Mouse (Mus musculus) splenic B cell, adult 2 months (primary cell): ENCODE data around the gene Cmtr2.

Experiments used
- DNase-seq: peaks from one replicate; pipeline ENCODE4 v3.0.0-alpha.2; 2011; ENCODE audit warnings: low read depth, low spot score
- H3K27me3 ChIP-seq: 2 replicates; pipeline ENCODE4 v1.6.1; 2012; ENCODE audit warnings: mild to moderate bottlenecking, low read length, moderate library complexity, mixed read lengths; ENCODE audit not compliant: control insufficient read depth, poor library complexity, insufficient read depth, severe bottlenecking
- H3K36me3 ChIP-seq: 2 replicates; pipeline ENCODE4 v1.6.1; 2012; ENCODE audit warnings: mild to moderate bottlenecking, low read length, moderate library complexity, mixed read lengths; ENCODE audit not compliant: control insufficient read depth, poor library complexity, insufficient read depth, severe bottlenecking

Gene Cmtr2

GRCm38 (mm10) chr8:110215365-110215764, at the start of gene Cmtr2:
Gene Cmtr2, plus strand, starts transcription at chr8:110215665.
- no peaks in the 10 kb centered on the region for H3K27me3 ChIP-seq
- DNase-seq: no peak
- H3K36me3 ChIP-seq: no peaks in the 10 kb centered on the region

- Histone ChIP-seq H3K36me3 (no peaks in the 10 kb centered on the region), H3K27me3 (no peaks in the 10 kb centered on the region)
- DNase-seq: no peak
Measured at GRCm38 (mm10) chr8:110166270-110166669, 49.2 kb upstream of the Cmtr2 start.

GRCm38 (mm10) chr8:110168046-110168445, 47.4 kb upstream of the Cmtr2 start, which contains the start of gene Calb2:
Gene Calb2, minus strand, starts transcription at chr8:110168210.
- H3K36me3 ChIP-seq: no peaks in the 10 kb centered on the region
- peak; percentile 5 for DNase-seq
- no peaks in the 10 kb centered on the region for H3K27me3 ChIP-seq

- H3K27me3 ChIP-seq: no peaks in the 10 kb centered on the region
- no peak for DNase-seq
- no peaks in the 10 kb centered on the region for H3K36me3 ChIP-seq
Measured at GRCm38 (mm10) chr8:110172161-110172560, 43.3 kb upstream of the Cmtr2 start.

GRCm38 (mm10) chr8:110174826-110175225, 40.6 kb upstream of the Cmtr2 start:
- Histone ChIP-seq H3K36me3 (no peaks in the 10 kb centered on the region), H3K27me3 (no peaks in the 10 kb centered on the region)
- DNase-seq: no peak

- DNase-seq: no peak
- Histone ChIP-seq H3K27me3 (no peaks in the 10 kb centered on the region), H3K36me3 (no peaks in the 10 kb centered on the region)
Measured at GRCm38 (mm10) chr8:110177359-110178155, 37.9 kb upstream of the Cmtr2 start.

GRCm38 (mm10) chr8:110182735-110183367, 32.6 kb upstream of the Cmtr2 start:
- DNase-seq: no peak
- Histone ChIP-seq H3K36me3 (no peaks in the 10 kb centered on the region), H3K27me3 (no peaks in the 10 kb centered on the region; the same call in 1 of the 2 replicates)

GRCm38 (mm10) chr8:110183748-110184147, 31.7 kb upstream of the Cmtr2 start:
- DNase-seq: no peak
- Histone ChIP-seq H3K36me3 (no peaks in the 10 kb centered on the region), H3K27me3 (no peaks in the 10 kb centered on the region; the same call in 1 of the 2 replicates)

- H3K36me3 ChIP-seq: no peaks in the 10 kb centered on the region
- DNase-seq: no peak
Measured at GRCm38 (mm10) chr8:110185538-110185937, 29.9 kb upstream of the Cmtr2 start.

GRCm38 (mm10) chr8:110188961-110189750, 26.3 kb upstream of the Cmtr2 start:
- no peaks in the 10 kb centered on the region; the same call in 1 of the 2 replicates for H3K27me3 ChIP-seq
- no peaks in the 10 kb centered on the region for H3K36me3 ChIP-seq
- DNase-seq: no peak

More at GRCm38 (mm10) chr8:110185538-110185937, 29.9 kb upstream of the Cmtr2 start:
- no peaks in the 10 kb centered on the region; the same call in 1 of the 2 replicates for H3K27me3 ChIP-seq

GRCm38 (mm10) chr8:110196678-110197077, 18.8 kb upstream of the Cmtr2 start:
- H3K36me3 ChIP-seq: no peaks in the 10 kb centered on the region
- DNase-seq: peak; percentile 8
- H3K27me3 ChIP-seq: no peaks in the 10 kb centered on the region

GRCm38 (mm10) chr8:110201806-110202205, 13.7 kb upstream of the Cmtr2 start:
- no peak for DNase-seq
- H3K36me3 ChIP-seq: no peaks in the 10 kb centered on the region
- H3K27me3 ChIP-seq: no peaks in the 10 kb centered on the region

- no peaks in the 10 kb centered on the region for H3K36me3 ChIP-seq
- peak; percentile 5 for DNase-seq
- H3K27me3 ChIP-seq: no peaks in the 10 kb centered on the region
Measured at GRCm38 (mm10) chr8:110216253-110216652, 788 bp downstream of the Cmtr2 start.

- no peak for DNase-seq
- peaks cover 2% of the 10 kb centered on the region; the same call in 1 of the 2 replicates for H3K36me3 ChIP-seq
Measured at GRCm38 (mm10) chr8:110217198-110217597, 1.7 kb downstream of the Cmtr2 start.

More at GRCm38 (mm10) chr8:110217198-110217597, 1.7 kb downstream of the Cmtr2 start:
- no peaks in the 10 kb centered on the region for H3K27me3 ChIP-seq
